Mouse (Mus musculus) lung, postnatal 0 days (tissue): ENCODE results near the gene Ccnl2.

Experiments used
- CTCF ChIP-seq: IDR thresholded peaks from 2 replicates; pipeline ENCODE4 v1.5.1; 2016; ENCODE audit warnings: antibody characterized with exemption, mild to moderate bottlenecking
- EP300 ChIP-seq: IDR thresholded peaks from 2 replicates; pipeline ENCODE4 v1.6.1; 2016; ENCODE audit warnings: antibody characterized with exemption, mild to moderate bottlenecking, control low read depth

DNA sequence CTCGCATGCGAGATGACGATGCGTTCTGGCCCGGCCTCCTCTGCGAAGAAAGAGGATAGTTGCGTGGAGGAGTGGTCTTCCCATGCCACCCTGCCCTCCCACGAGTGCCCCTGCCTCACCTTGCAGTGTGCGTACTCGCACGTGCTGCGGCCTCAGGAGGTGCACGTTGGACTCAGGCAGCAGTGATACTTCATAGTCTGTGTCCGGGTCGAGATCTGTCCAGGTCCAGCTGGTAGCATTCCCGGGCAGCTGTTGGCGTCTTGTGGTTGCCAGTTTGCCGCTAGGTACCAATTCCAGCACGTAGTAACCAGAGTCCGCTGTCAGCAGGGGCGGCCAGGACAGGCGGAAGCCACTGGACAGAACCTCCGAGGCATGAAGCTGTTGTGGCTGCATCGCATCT is 41.7 kb upstream of the Ccnl2 start:
- TF ChIP-seq CTCF, result no peak
- TF ChIP-seq EP300, result no peak
